ENCODE assay signal across 8 mouse cellular contexts in genomic region chr9:13749675-13749998, GRCm38 (mm10). TPM values are rescaled to one million over a fixed set of nuclear protein-coding genes. Genes with fewer than 3 reads are reported as not detected.
DNase-seq lines count a peak whose midpoint lies in the region; ATAC-seq and TF ChIP-seq lines count a peak whose summit lies in the region.

No protein-coding gene starts in this region.

- H3K9me3 ChIP-seq in heart, embryonic 11.5 days (replicated peaks; ENCODE audit: control insufficient read depth, low read length), result no peaks in the 10 kb centered on the region; the same call in 1 of the 2 replicates
- no peaks in the 10 kb centered on the region for H3K9me3 ChIP-seq in forebrain, postnatal 0 days (ENCODE audit: low read length)

- intact Hi-C loops in heart, postnatal 25 days (cut with DNase I), result no loop called here
- intact Hi-C loops in left cerebral cortex, postnatal 25 days (cut with DNase I), result loop anchor here (1.0 to 5.0 kb wide), 2 partner anchors 12 to 78 kb away; partner anchors contain the start of genes Cep57 and Fam76b

- peak overlapping the region; percentile 60 for H3K4me2 ChIP-seq in heart, embryonic 11.5 days
- H3K4me2 ChIP-seq in forebrain, postnatal 0 days (ENCODE audit: low read depth), result peak overlapping the region; percentile 69

- H3K9ac ChIP-seq in heart, embryonic 11.5 days (ENCODE audit: low read depth, low read length), result peak overlapping the region; percentile 96
- peak overlapping the region; percentile 90 for H3K9ac ChIP-seq in forebrain, postnatal 0 days

- H3K27me3 ChIP-seq in heart, embryonic 11.5 days (ENCODE audit: control insufficient read depth, insufficient read depth, low read length), result no peaks in the 10 kb centered on the region
- no peaks in the 10 kb centered on the region for H3K27me3 ChIP-seq in forebrain, postnatal 0 days (ENCODE audit: insufficient read depth, low read length)

- H3K27ac ChIP-seq in heart, embryonic 11.5 days (ENCODE audit: low read depth, low read length), result peak overlapping the region; percentile 96
- peak overlapping the region; percentile 89 for H3K27ac ChIP-seq in forebrain, postnatal 0 days (ENCODE audit: low read depth, low read length)

- H3K4me1 ChIP-seq in heart, embryonic 11.5 days (ENCODE audit: control insufficient read depth, insufficient read depth, low read length), result no peaks in the 10 kb centered on the region; the same call in 1 of the 2 replicates
- H3K4me1 ChIP-seq in forebrain, postnatal 0 days (ENCODE audit: insufficient read depth), result peaks cover 9% of the 10 kb centered on the region; the same call in 1 of the 2 replicates

- no peaks in the 10 kb centered on the region for H3K36me3 ChIP-seq in heart, embryonic 11.5 days (ENCODE audit: control insufficient read depth, insufficient read depth, low read length)
- no peaks in the 10 kb centered on the region for H3K36me3 ChIP-seq in forebrain, postnatal 0 days (ENCODE audit: insufficient read depth)

- ATAC-seq in heart, embryonic 11.5 days (replicated peaks; ENCODE audit: insufficient number of reproducible peaks, low FRiP score, low TSS enrichment), result no peak
- no peak; the same call in 1 of the 2 replicates for ATAC-seq in forebrain, postnatal 0 days
- ATAC-seq in megakaryocyte progenitor cell, adult 5-6 weeks (replicated peaks; ENCODE audit: poor library complexity), result peak; percentile 23

- H3K4me3 ChIP-seq in heart, embryonic 11.5 days (ENCODE audit: low read depth, low read length), result peak overlapping the region; percentile 90
- H3K4me3 ChIP-seq in forebrain, postnatal 0 days (ENCODE audit: low read depth, low read length), result peak overlapping the region; percentile 78

- WGBS in heart, embryonic 11.5 days (ENCODE audit: insufficient replicate concordance), result 3% methylated on average over 7 of the region's 7 CpGs
- WGBS in forebrain, postnatal 0 days, result 4% methylated on average over 7 of the region's 7 CpGs

- no peak for DNase-seq in heart, postnatal 25 days (ENCODE audit: low spot score)
- DNase-seq in ES-CJ7 (ENCODE audit: low read depth, low spot score), result peak; percentile 32
- DNase-seq in forebrain, postnatal 0 days, result no peak
- no peak for DNase-seq in spleen, postnatal 4 days (ENCODE audit: low spot score in 2 of 2)
- DNase-seq in left cerebral cortex, postnatal 25 days (ENCODE audit: low spot score in 2 of 2), result no peak
- DNase-seq in adrenal gland, postnatal 25 days, result no peak

- TF ChIP-seq CTCF in forebrain, postnatal 0 days (IDR thresholded peaks at IDR 0.05; ENCODE audit: low read depth), result no peak

RNA-seq across cellular contexts. Expression of gene Mtmr2, which starts 1.4 kb away (rescaled TPM):
- 56.0 and 60.4 TPM in 2 replicates for polyA plus RNA-seq in heart, embryonic 11.5 days (2014; fragmentation: Nextera tagmentation; extraction: Ambion mirVana)
- total RNA-seq in heart, postnatal 25 days (2021), result 10 to 100 TPM; 23.3 to 25.3 TPM
- total RNA-seq in forebrain, postnatal 0 days (2014; rRNA removed), result 44.2 and 50.3 TPM in 2 replicates
- 44.2 and 53.5 TPM in 2 replicates for polyA plus RNA-seq in forebrain, postnatal 0 days (2015; fragmentation: Nextera tagmentation; extraction: Ambion mirVana)
- total RNA-seq in megakaryocyte progenitor cell, adult 5-6 weeks (2015), result 36.5 and 43.8 TPM in 2 replicates
- 55.3 and 62.6 TPM in 2 replicates for total RNA-seq in megakaryocyte progenitor cell, adult 5-6 weeks (2017)
- 10 to 100 TPM; 45.1 to 54.8 TPM for total RNA-seq in left cerebral cortex, postnatal 25 days (2021)
- 63.4 and 63.7 TPM in 2 replicates for total RNA-seq in adrenal gland, postnatal 25 days (2021)
